Mouse (Mus musculus): ENCODE measurements at regions not wholly inside any gene's neighbourhood (a gene's known extent, or its start where the extent isn't known, plus 50 kb on each side); places are given as distances from the start of the nearest gene placed in this dataset.

DNA sequence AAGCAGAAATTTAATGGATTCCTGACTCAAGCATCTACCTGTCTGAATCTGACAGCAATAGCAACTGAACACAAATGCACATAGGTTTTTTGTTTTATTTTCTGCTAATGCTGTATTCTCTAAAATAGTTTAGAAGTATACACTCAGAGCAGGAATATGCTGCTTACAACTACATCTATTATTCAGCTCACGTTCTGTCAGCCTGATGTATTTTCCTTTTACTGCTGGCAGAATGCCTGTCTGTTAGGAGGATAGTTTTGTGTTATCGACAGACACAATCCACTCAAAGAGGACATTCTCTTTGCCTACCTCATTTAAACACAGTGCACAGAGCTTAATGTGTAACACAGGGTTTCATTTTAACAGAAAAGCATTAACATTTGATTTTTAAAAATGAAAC is 269.8 kb upstream of the Chrm3 start:
- TF ChIP-seq CTCF (IDR thresholded peaks at IDR 0.05; ENCODE audit: control insufficient read depth, insufficient read depth, low read length) (no peak), POLR2A (IDR thresholded peaks at IDR 0.05; ENCODE audit: borderline replicate concordance, control insufficient read depth, low read depth, low read length) (no peak)

Measured in bone marrow, adult 2 months (tissue).